In the genomic region with DNA sequence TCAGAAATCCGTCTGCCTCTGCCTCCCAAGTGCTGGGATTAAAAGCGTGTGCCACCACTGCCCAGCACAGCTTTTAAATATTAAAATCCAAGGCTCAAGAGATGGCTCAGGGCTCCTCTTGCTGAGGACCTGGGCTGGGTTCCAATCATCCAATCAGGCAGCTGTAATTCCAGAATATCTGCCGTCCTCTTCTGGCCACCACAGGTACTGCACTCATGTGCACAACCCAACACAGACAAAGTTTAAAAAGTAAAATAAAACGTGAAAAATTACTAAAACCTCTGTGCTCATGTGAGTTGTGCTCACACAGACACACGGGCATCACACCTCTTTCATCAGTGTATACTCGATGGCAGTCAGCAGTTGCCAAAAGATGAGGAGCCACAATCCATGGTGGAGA, we compare ENCODE assay signal across 13 mouse cellular contexts. TPM values are rescaled to one million over a fixed set of nuclear protein-coding genes. Genes with fewer than 3 reads are reported as not detected.
DNase-seq lines count a peak whose midpoint lies in the region; ATAC-seq and TF ChIP-seq lines count a peak whose summit lies in the region.
"Had no signal": no experiment of that assay in that cellular context is flagged by ENCODE, and none has a peak within 500 bp of the region (broad histone marks: within the 10 kb centered on the region; RNA-seq: fewer than 3 reads in every experiment).

No protein-coding gene starts in this region.

- H3K9ac ChIP-seq in forebrain, postnatal 0 days: no peak overlapping the region
- H3K9ac ChIP-seq in forebrain, embryonic 12.5 days: no peak overlapping the region
- H3K9ac ChIP-seq in liver, embryonic 14.5 days (replicated peaks): no peak overlapping the region
- H3K9ac ChIP-seq in ES-Bruce4 (ENCODE audit: low read depth, poor library complexity, severe bottlenecking): no peak overlapping the region
- no peak overlapping the region for H3K9ac ChIP-seq in forebrain, embryonic 11.5 days (ENCODE audit: low read length)
- H3K9ac ChIP-seq: forebrain, embryonic 13.5 days; heart, embryonic 13.5 days; limb, embryonic 15.5 days; midbrain, embryonic 15.5 days had no signal

- TF ChIP-seq EP300 in liver, embryonic 14.5 days (IDR thresholded peaks at IDR 0.05; ENCODE audit: low read depth): no peak
- no peak for TF ChIP-seq EP300 in ES-Bruce4 (IDR thresholded peaks at IDR 0.05; ENCODE audit: insufficient read depth, low read depth, low read length)

- TF ChIP-seq POLR2A in ES-Bruce4 (IDR thresholded peaks at IDR 0.05; ENCODE audit: insufficient read depth, low read length): no peak

- H3K27ac ChIP-seq in forebrain, postnatal 0 days (ENCODE audit: low read depth, low read length): no peak overlapping the region
- H3K27ac ChIP-seq in forebrain, embryonic 12.5 days: no peak overlapping the region
- H3K27ac ChIP-seq in liver, embryonic 14.5 days: no peak overlapping the region
- H3K27ac ChIP-seq in ES-Bruce4 (ENCODE audit: insufficient read depth, low read length): no peak overlapping the region
- no peak overlapping the region for H3K27ac ChIP-seq in forebrain, embryonic 11.5 days (ENCODE audit: low read depth, low read length)
- H3K27ac ChIP-seq: forebrain, embryonic 13.5 days; heart, embryonic 13.5 days; limb, embryonic 15.5 days; midbrain, embryonic 15.5 days had no signal

- WGBS in forebrain, postnatal 0 days: 84% methylated on average over 6 of the region's 6 CpGs
- WGBS in forebrain, embryonic 12.5 days: 77% methylated on average over 6 of the region's 6 CpGs
- WGBS in liver, embryonic 14.5 days (ENCODE audit: insufficient replicate concordance): 58% methylated on average over 6 of the region's 6 CpGs
- 80% methylated on average over 6 of the region's 6 CpGs for WGBS in forebrain, embryonic 11.5 days

- no peaks in the 10 kb centered on the region for H3K27me3 ChIP-seq in forebrain, postnatal 0 days (ENCODE audit: insufficient read depth, low read length)
- H3K27me3 ChIP-seq in forebrain, embryonic 12.5 days: no peaks in the 10 kb centered on the region
- no peaks in the 10 kb centered on the region for H3K27me3 ChIP-seq in liver, embryonic 14.5 days (ENCODE audit: control insufficient read depth, insufficient read depth, low read length)
- no peaks in the 10 kb centered on the region for H3K27me3 ChIP-seq in ES-Bruce4 (ENCODE audit: control insufficient read depth, insufficient read depth, low read length, poor library complexity, severe bottlenecking)
- no peaks in the 10 kb centered on the region for H3K27me3 ChIP-seq in forebrain, embryonic 11.5 days (ENCODE audit: control insufficient read depth, insufficient read depth, low read length)
- H3K27me3 ChIP-seq: forebrain, embryonic 13.5 days; heart, embryonic 13.5 days; limb, embryonic 15.5 days; midbrain, embryonic 15.5 days had no signal

- no peaks in the 10 kb centered on the region for H3K9me3 ChIP-seq in forebrain, postnatal 0 days (ENCODE audit: low read length)
- H3K9me3 ChIP-seq in forebrain, embryonic 12.5 days: no peaks in the 10 kb centered on the region
- no peaks in the 10 kb centered on the region for H3K9me3 ChIP-seq in liver, embryonic 14.5 days (ENCODE audit: control insufficient read depth, low read length)
- H3K9me3 ChIP-seq in ES-Bruce4 (replicated peaks; ENCODE audit: control insufficient read depth, insufficient read depth, low read length, poor library complexity, severe bottlenecking): no peaks in the 10 kb centered on the region
- no peaks in the 10 kb centered on the region for H3K9me3 ChIP-seq in forebrain, embryonic 11.5 days (ENCODE audit: control insufficient read depth, low read length)
- H3K9me3 ChIP-seq: forebrain, embryonic 13.5 days; heart, embryonic 13.5 days; limb, embryonic 15.5 days; midbrain, embryonic 15.5 days had no signal

- no peak for ATAC-seq in forebrain, postnatal 0 days
- ATAC-seq in forebrain, embryonic 12.5 days (ENCODE audit: low FRiP score): no peak
- no peak for ATAC-seq in liver, embryonic 14.5 days (ENCODE audit: insufficient read depth)
- peak; percentile 63; the same call in 1 of the 2 replicates for ATAC-seq in granulocyte monocyte progenitor cell, adult 5-6 weeks (replicated peaks; ENCODE audit: poor library complexity, severe bottlenecking)
- ATAC-seq in forebrain, embryonic 11.5 days (replicated peaks; ENCODE audit: low FRiP score): no peak
- ATAC-seq: forebrain, embryonic 13.5 days; midbrain, embryonic 15.5 days had no signal

- peak; percentile 57 for TF ChIP-seq CTCF in forebrain, postnatal 0 days (IDR thresholded peaks at IDR 0.05; ENCODE audit: low read depth)
- TF ChIP-seq CTCF in liver, embryonic 14.5 days (IDR thresholded peaks at IDR 0.05; ENCODE audit: low read depth): peak; percentile 78
- TF ChIP-seq CTCF in ES-Bruce4 (IDR thresholded peaks at IDR 0.05; ENCODE audit: low read depth, low read length): peak; percentile 51

- H3K36me3 ChIP-seq in forebrain, postnatal 0 days (ENCODE audit: insufficient read depth): peaks cover 14% of the 10 kb centered on the region
- peaks cover 28% of the 10 kb centered on the region for H3K36me3 ChIP-seq in forebrain, embryonic 12.5 days (replicated peaks)
- peaks cover 7% of the 10 kb centered on the region for H3K36me3 ChIP-seq in liver, embryonic 14.5 days (replicated peaks; ENCODE audit: control insufficient read depth, insufficient read depth, low read depth)
- no peaks in the 10 kb centered on the region for H3K36me3 ChIP-seq in ES-Bruce4 (ENCODE audit: control insufficient read depth, insufficient read depth, low read length, poor library complexity, severe bottlenecking)
- H3K36me3 ChIP-seq in forebrain, embryonic 11.5 days (ENCODE audit: control insufficient read depth, insufficient read depth, low read length): no peaks in the 10 kb centered on the region; the same call in 1 of the 2 replicates

- no peak overlapping the region for H3K4me2 ChIP-seq in forebrain, postnatal 0 days (ENCODE audit: low read depth)
- no peak overlapping the region for H3K4me2 ChIP-seq in forebrain, embryonic 12.5 days
- no peak overlapping the region for H3K4me2 ChIP-seq in liver, embryonic 14.5 days (ENCODE audit: low read depth)
- no peak overlapping the region for H3K4me2 ChIP-seq in forebrain, embryonic 11.5 days (ENCODE audit: low read depth, low read length, severe bottlenecking)
- H3K4me2 ChIP-seq: forebrain, embryonic 13.5 days; heart, embryonic 13.5 days; limb, embryonic 15.5 days; midbrain, embryonic 15.5 days had no signal

- H3K4me1 ChIP-seq in forebrain, postnatal 0 days (ENCODE audit: insufficient read depth): no peaks in the 10 kb centered on the region
- peaks cover 6% of the 10 kb centered on the region for H3K4me1 ChIP-seq in forebrain, embryonic 12.5 days
- H3K4me1 ChIP-seq in liver, embryonic 14.5 days (replicated peaks; ENCODE audit: control insufficient read depth in 2 of 2, insufficient read depth in 2 of 2, low read length in 1 of 2): no peaks in the 10 kb centered on the region
- peaks cover 7% of the 10 kb centered on the region for H3K4me1 ChIP-seq in ES-Bruce4 (ENCODE audit: control insufficient read depth, insufficient read depth, low read length)
- 0 out of 2 replicates have a peak, but pooled peaks cover 4% of the 10 kb centered on the region for H3K4me1 ChIP-seq in forebrain, embryonic 11.5 days (replicated peaks; ENCODE audit: control insufficient read depth, insufficient read depth, low read length)

- H3K4me3 ChIP-seq in forebrain, postnatal 0 days (ENCODE audit: low read depth, low read length): no peak overlapping the region
- no peak overlapping the region for H3K4me3 ChIP-seq in forebrain, embryonic 12.5 days (replicated peaks)
- H3K4me3 ChIP-seq in liver, embryonic 14.5 days (ENCODE audit: insufficient read depth in 1 of 2, low read depth in 2 of 2, low read length in 2 of 2): no peak overlapping the region
- no peak overlapping the region for H3K4me3 ChIP-seq in ES-Bruce4 (ENCODE audit: low read depth, low read length)
- H3K4me3 ChIP-seq in forebrain, embryonic 11.5 days (ENCODE audit: low read depth, low read length): no peak overlapping the region
- H3K4me3 ChIP-seq: forebrain, embryonic 13.5 days; heart, embryonic 13.5 days; limb, embryonic 15.5 days; midbrain, embryonic 15.5 days had no signal

- DNase-seq in forebrain, postnatal 0 days: no peak
- DNase-seq in liver, embryonic 14.5 days (ENCODE audit: low read depth in 3 of 3, low spot score in 3 of 3): no peak
- no peak for DNase-seq in liver
- no peak for DNase-seq in neural tube, embryonic 10.5 days (ENCODE audit: extremely low spot score, low spot score)
- DNase-seq in forebrain, embryonic 11.5 days (ENCODE audit: low spot score): no peak
- DNase-seq: adrenal gland, postnatal 14 days had no signal

RNA-seq across cellular contexts. Expression of a gene that starts 8.3 kb away (rescaled TPM):
- total RNA-seq in forebrain, postnatal 0 days (2014; rRNA removed): 110 and 114 TPM in 2 replicates
- polyA plus RNA-seq in forebrain, postnatal 0 days (2015; fragmentation: Nextera tagmentation; extraction: Ambion mirVana): 126 and 133 TPM in 2 replicates
- 74.8 and 75.9 TPM in 2 replicates for polyA plus RNA-seq in forebrain, embryonic 12.5 days (2016; fragmentation: Nextera tagmentation; extraction: Ambion mirVana)
- 14.8 and 17.0 TPM in 2 replicates for polyA plus RNA-seq in liver, embryonic 14.5 days (2012; rRNA removed)
- 17.3 and 17.4 TPM in 2 replicates for polyA plus RNA-seq in liver, embryonic 14.5 days (2014; fragmentation: Nextera tagmentation; extraction: Ambion mirVana)
- 32.0 and 35.3 TPM in 2 replicates for polyA plus RNA-seq in ES-Bruce4 (2011; ENCODE audit: insufficient read depth, insufficient read length, low read depth, missing spikeins)
- total RNA-seq in granulocyte monocyte progenitor cell, adult 5-6 weeks (2014; fragmentation: Nextera tagmentation): 17.0 and 25.7 TPM in 2 replicates
- 4.9 and 6.4 TPM in 2 replicates for total RNA-seq in granulocyte monocyte progenitor cell, adult 5-6 weeks (2017)
- 77.1 and 84.5 TPM in 2 replicates for polyA plus RNA-seq in forebrain, embryonic 11.5 days (2014; fragmentation: Nextera tagmentation; extraction: Ambion mirVana)

RNA-seq across cellular contexts. Expression of a gene that starts 12.7 kb away (rescaled TPM):
- 1.3 and 1.5 TPM in 2 replicates for total RNA-seq in forebrain, postnatal 0 days (2014; rRNA removed)
- 1.3 and 1.6 TPM in 2 replicates for polyA plus RNA-seq in forebrain, postnatal 0 days (2015; fragmentation: Nextera tagmentation; extraction: Ambion mirVana)
- polyA plus RNA-seq in forebrain, embryonic 12.5 days (2016; fragmentation: Nextera tagmentation; extraction: Ambion mirVana): 0.49 and 0.92 TPM in 2 replicates
- 4.2 and 4.6 TPM in 2 replicates for polyA plus RNA-seq in liver, embryonic 14.5 days (2012; rRNA removed)
- polyA plus RNA-seq in liver, embryonic 14.5 days (2014; fragmentation: Nextera tagmentation; extraction: Ambion mirVana): 3.2 and 4.7 TPM in 2 replicates
- polyA plus RNA-seq in ES-Bruce4 (2011; ENCODE audit: insufficient read depth, insufficient read length, low read depth, missing spikeins): 11.2 and 11.6 TPM in 2 replicates
- 30.0 and 31.7 TPM in 2 replicates for total RNA-seq in granulocyte monocyte progenitor cell, adult 5-6 weeks (2014; fragmentation: Nextera tagmentation)
- 23.8 and 34.6 TPM in 2 replicates for total RNA-seq in granulocyte monocyte progenitor cell, adult 5-6 weeks (2017)
- 0.45 and 0.68 TPM in 2 replicates for polyA plus RNA-seq in forebrain, embryonic 11.5 days (2014; fragmentation: Nextera tagmentation; extraction: Ambion mirVana)

RNA-seq across cellular contexts. Expression of a gene that starts 22.6 kb away (rescaled TPM):
- total RNA-seq in forebrain, postnatal 0 days (2014; rRNA removed): 450 and 455 TPM in 2 replicates
- polyA plus RNA-seq in forebrain, postnatal 0 days (2015; fragmentation: Nextera tagmentation; extraction: Ambion mirVana): 752 and 802 TPM in 2 replicates
- polyA plus RNA-seq in forebrain, embryonic 12.5 days (2016; fragmentation: Nextera tagmentation; extraction: Ambion mirVana): 520 TPM in 2 replicates
- 113 and 134 TPM in 2 replicates for polyA plus RNA-seq in liver, embryonic 14.5 days (2012; rRNA removed)
- 139 and 156 TPM in 2 replicates for polyA plus RNA-seq in liver, embryonic 14.5 days (2014; fragmentation: Nextera tagmentation; extraction: Ambion mirVana)
- polyA plus RNA-seq in ES-Bruce4 (2011; ENCODE audit: insufficient read depth, insufficient read length, low read depth, missing spikeins): 148 and 152 TPM in 2 replicates
- 216 and 220 TPM in 2 replicates for total RNA-seq in granulocyte monocyte progenitor cell, adult 5-6 weeks (2014; fragmentation: Nextera tagmentation)
- total RNA-seq in granulocyte monocyte progenitor cell, adult 5-6 weeks (2017): 151 and 250 TPM in 2 replicates
- 324 and 355 TPM in 2 replicates for polyA plus RNA-seq in forebrain, embryonic 11.5 days (2014; fragmentation: Nextera tagmentation; extraction: Ambion mirVana)

RNA-seq across cellular contexts. Expression of a gene that starts 36.8 kb away (rescaled TPM):
- 0.38 TPM in 1 of 2 replicates, not detected in the other for total RNA-seq in forebrain, postnatal 0 days (2014; rRNA removed)
- polyA plus RNA-seq in forebrain, postnatal 0 days (2015; fragmentation: Nextera tagmentation; extraction: Ambion mirVana): 0.31 and 0.39 TPM in 2 replicates
- polyA plus RNA-seq in forebrain, embryonic 12.5 days (2016; fragmentation: Nextera tagmentation; extraction: Ambion mirVana): 0.21 and 0.49 TPM in 2 replicates
- 1.5 and 1.8 TPM in 2 replicates for polyA plus RNA-seq in liver, embryonic 14.5 days (2012; rRNA removed)
- polyA plus RNA-seq in liver, embryonic 14.5 days (2014; fragmentation: Nextera tagmentation; extraction: Ambion mirVana): 1.4 and 1.5 TPM in 2 replicates
- 0.49 and 0.93 TPM in 2 replicates for polyA plus RNA-seq in ES-Bruce4 (2011; ENCODE audit: insufficient read depth, insufficient read length, low read depth, missing spikeins)
- total RNA-seq in granulocyte monocyte progenitor cell, adult 5-6 weeks (2014; fragmentation: Nextera tagmentation): 7.8 and 10.5 TPM in 2 replicates
- 7.0 and 9.2 TPM in 2 replicates for total RNA-seq in granulocyte monocyte progenitor cell, adult 5-6 weeks (2017)
- polyA plus RNA-seq in forebrain, embryonic 11.5 days (2014; fragmentation: Nextera tagmentation; extraction: Ambion mirVana): 0.36 and 0.68 TPM in 2 replicates

RNA-seq across cellular contexts. Expression of a gene that starts 37.6 kb away (rescaled TPM):
- total RNA-seq in forebrain, postnatal 0 days (2014; rRNA removed): 20.5 and 25.6 TPM in 2 replicates
- polyA plus RNA-seq in forebrain, postnatal 0 days (2015; fragmentation: Nextera tagmentation; extraction: Ambion mirVana): 21.0 and 30.5 TPM in 2 replicates
- polyA plus RNA-seq in forebrain, embryonic 12.5 days (2016; fragmentation: Nextera tagmentation; extraction: Ambion mirVana): 14.3 and 16.5 TPM in 2 replicates
- 5.2 and 6.5 TPM in 2 replicates for polyA plus RNA-seq in liver, embryonic 14.5 days (2012; rRNA removed)
- polyA plus RNA-seq in liver, embryonic 14.5 days (2014; fragmentation: Nextera tagmentation; extraction: Ambion mirVana): 0.82 and 0.90 TPM in 2 replicates
- 3.1 and 3.8 TPM in 2 replicates for polyA plus RNA-seq in ES-Bruce4 (2011; ENCODE audit: insufficient read depth, insufficient read length, low read depth, missing spikeins)
- total RNA-seq in granulocyte monocyte progenitor cell, adult 5-6 weeks (2014; fragmentation: Nextera tagmentation): 4.4 and 5.0 TPM in 2 replicates
- total RNA-seq in granulocyte monocyte progenitor cell, adult 5-6 weeks (2017): 0.17 and 2.4 TPM in 2 replicates
- polyA plus RNA-seq in forebrain, embryonic 11.5 days (2014; fragmentation: Nextera tagmentation; extraction: Ambion mirVana): 7.2 and 8.1 TPM in 2 replicates
